Mouse (Mus musculus): ENCODE measurements at regions not wholly inside any gene's neighbourhood (a gene's known extent, or its start where the extent isn't known, plus 50 kb on each side); places are given as distances from the start of the nearest gene placed in this dataset.

DNA sequence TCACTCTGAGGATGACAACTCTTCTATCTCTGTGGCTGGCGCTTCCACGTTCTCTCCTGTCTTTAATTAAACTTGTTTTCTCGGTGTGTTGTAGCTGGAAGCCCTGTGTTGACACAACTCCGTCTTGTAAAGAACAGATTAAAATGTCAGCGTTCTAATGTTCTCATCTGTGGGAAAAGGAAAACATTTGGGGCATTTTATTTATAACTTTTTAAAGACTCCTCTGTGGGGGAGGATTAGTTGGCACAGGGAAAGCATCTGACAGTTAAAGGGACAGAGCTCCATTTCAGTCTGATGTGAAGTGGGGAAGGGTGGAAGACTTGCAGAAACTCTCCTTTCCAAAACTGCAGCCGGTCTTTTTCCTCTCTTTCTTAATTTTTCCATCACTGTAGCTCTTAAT is 388.1 kb upstream of the Pmfbp1 start:
- Histone ChIP-seq H3K4me2 (ENCODE audit: low read depth) (no peak overlapping the region), H3K36me3 (ENCODE audit: control insufficient read depth, insufficient read depth, low read length) (no peaks in the 10 kb centered on the region), H3K27ac (ENCODE audit: low read depth, low read length) (no peak overlapping the region), H3K4me1 (ENCODE audit: control insufficient read depth, insufficient read depth, low read length) (peaks cover 8% of the 10 kb centered on the region; the same call in 1 of the 2 replicates), H3K27me3 (ENCODE audit: control insufficient read depth, insufficient read depth, low read length) (no peaks in the 10 kb centered on the region), H3K9me3 (ENCODE audit: control insufficient read depth, low read length) (no peaks in the 10 kb centered on the region), H3K9ac (ENCODE audit: low read length) (no peak overlapping the region), H3K4me3 (ENCODE audit: low read depth, low read length) (no peak overlapping the region)
- DNase-seq (ENCODE audit: low spot score): no peak
- 54% methylated on average over 6 of the region's 6 CpGs for WGBS
- ATAC-seq (ENCODE audit: insufficient read depth, low FRiP score, low TSS enrichment): no peak

DNA sequence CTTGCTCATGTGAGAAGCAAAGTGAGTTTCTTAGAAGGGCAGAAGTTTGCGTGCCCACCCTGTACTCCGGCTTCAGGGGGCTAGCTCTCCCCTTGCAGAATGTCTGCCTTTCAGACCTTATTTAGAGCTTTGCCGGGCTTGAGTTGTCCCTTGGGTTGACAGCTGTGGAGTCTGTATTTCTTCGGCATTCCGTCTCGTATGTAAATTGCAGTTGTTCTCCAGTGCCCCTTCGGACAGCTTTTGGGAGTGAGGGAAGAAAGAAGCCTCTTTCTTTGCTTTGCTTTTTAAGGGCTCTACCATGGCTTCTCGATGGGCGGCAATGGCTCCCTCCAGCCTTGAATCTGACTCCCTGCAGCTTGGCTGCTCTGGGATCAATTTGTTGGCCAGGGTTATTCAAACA is 386.9 kb upstream of the Pmfbp1 start:
- Histone ChIP-seq H3K4me1 (ENCODE audit: control insufficient read depth, insufficient read depth, low read length) (peaks cover 8% of the 10 kb centered on the region; the same call in 1 of the 2 replicates), H3K4me2 (ENCODE audit: low read depth) (no peak overlapping the region), H3K9ac (ENCODE audit: low read length) (no peak overlapping the region), H3K27ac (ENCODE audit: low read depth, low read length) (no peak overlapping the region), H3K27me3 (ENCODE audit: control insufficient read depth, insufficient read depth, low read length) (no peaks in the 10 kb centered on the region), H3K9me3 (ENCODE audit: control insufficient read depth, low read length) (no peaks in the 10 kb centered on the region), H3K36me3 (ENCODE audit: control insufficient read depth, insufficient read depth, low read length) (no peaks in the 10 kb centered on the region), H3K4me3 (ENCODE audit: low read depth, low read length) (no peak overlapping the region)
- no peak for DNase-seq (ENCODE audit: low spot score)
- WGBS: 43% methylated on average over 9 of the region's 9 CpGs
- no peak for ATAC-seq (ENCODE audit: insufficient read depth, low FRiP score, low TSS enrichment)

DNA sequence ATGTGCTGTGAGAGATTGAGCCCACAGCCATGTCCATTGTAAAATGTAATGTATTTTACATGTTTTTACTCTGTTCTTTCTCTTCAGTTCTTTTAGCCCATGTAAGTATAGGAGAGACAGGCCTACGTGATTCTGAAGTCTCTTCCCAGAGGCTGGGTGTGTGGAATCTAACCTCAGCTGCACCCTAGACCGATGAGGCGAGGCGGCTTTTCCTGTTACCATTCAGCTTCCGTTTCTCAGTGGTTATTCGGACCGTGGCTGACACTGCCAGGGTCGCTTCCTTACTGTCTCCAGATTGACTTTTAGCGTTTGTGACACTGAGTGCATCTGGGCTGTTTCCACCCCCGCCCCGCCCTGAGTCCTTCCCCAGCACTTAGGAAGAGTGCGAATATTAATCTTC is 386.1 kb upstream of the Pmfbp1 start:
- no peaks in the 10 kb centered on the region for H3K36me3 ChIP-seq (ENCODE audit: control insufficient read depth, insufficient read depth, low read length)

DNA sequence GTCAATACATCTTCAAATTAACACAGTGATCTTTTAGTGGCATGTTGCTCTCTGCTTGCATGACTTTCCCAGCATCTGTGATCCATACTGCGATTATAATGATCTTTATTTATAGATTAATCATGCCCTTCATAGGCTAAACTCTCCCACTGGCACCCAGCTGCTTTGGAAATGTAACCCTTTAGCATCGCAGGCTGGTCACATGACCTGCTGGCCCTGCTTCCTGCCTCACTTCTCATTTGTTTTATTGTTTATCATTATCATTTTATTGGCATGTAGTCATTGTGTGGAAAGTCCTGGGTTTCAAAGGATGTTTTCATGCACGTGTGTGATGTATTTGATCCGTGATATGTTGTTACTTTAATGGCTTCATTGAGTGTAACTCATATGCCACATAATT is 384.4 kb upstream of the Pmfbp1 start:
- H3K36me3 ChIP-seq (ENCODE audit: control insufficient read depth, insufficient read depth, low read length): no peaks in the 10 kb centered on the region
- ATAC-seq (ENCODE audit: insufficient read depth, low FRiP score, low TSS enrichment) (no peak), DNase-seq (ENCODE audit: low spot score) (no peak)
- H3K4me2 ChIP-seq (ENCODE audit: low read depth): no peak overlapping the region
- no peaks in the 10 kb centered on the region for H3K9me3 ChIP-seq (ENCODE audit: control insufficient read depth, low read length)
- no peak overlapping the region for H3K9ac ChIP-seq (ENCODE audit: low read length)
- 80% methylated on average over 4 of the region's 4 CpGs for WGBS
- peaks cover 8% of the 10 kb centered on the region; the same call in 1 of the 2 replicates for H3K4me1 ChIP-seq (ENCODE audit: control insufficient read depth, insufficient read depth, low read length)
- H3K27me3 ChIP-seq (ENCODE audit: control insufficient read depth, insufficient read depth, low read length): no peaks in the 10 kb centered on the region
- no peak overlapping the region for H3K27ac ChIP-seq (ENCODE audit: low read depth, low read length)
- H3K4me3 ChIP-seq (ENCODE audit: low read depth, low read length): no peak overlapping the region

More for the DNA sequence above, 386.1 kb upstream of the Pmfbp1 start:
- H3K4me1 ChIP-seq (ENCODE audit: control insufficient read depth, insufficient read depth, low read length): peaks cover 8% of the 10 kb centered on the region; the same call in 1 of the 2 replicates
- DNase-seq (ENCODE audit: low spot score) (no peak), ATAC-seq (ENCODE audit: insufficient read depth, low FRiP score, low TSS enrichment) (no peak)
- no peak overlapping the region for H3K9ac ChIP-seq (ENCODE audit: low read length)
- no peak overlapping the region for H3K4me2 ChIP-seq (ENCODE audit: low read depth)
- 60% methylated on average over 12 of the region's 12 CpGs for WGBS
- no peak overlapping the region for H3K4me3 ChIP-seq (ENCODE audit: low read depth, low read length)
- H3K27ac ChIP-seq (ENCODE audit: low read depth, low read length): no peak overlapping the region
- no peaks in the 10 kb centered on the region for H3K9me3 ChIP-seq (ENCODE audit: control insufficient read depth, low read length)
- no peaks in the 10 kb centered on the region for H3K27me3 ChIP-seq (ENCODE audit: control insufficient read depth, insufficient read depth, low read length)

DNA sequence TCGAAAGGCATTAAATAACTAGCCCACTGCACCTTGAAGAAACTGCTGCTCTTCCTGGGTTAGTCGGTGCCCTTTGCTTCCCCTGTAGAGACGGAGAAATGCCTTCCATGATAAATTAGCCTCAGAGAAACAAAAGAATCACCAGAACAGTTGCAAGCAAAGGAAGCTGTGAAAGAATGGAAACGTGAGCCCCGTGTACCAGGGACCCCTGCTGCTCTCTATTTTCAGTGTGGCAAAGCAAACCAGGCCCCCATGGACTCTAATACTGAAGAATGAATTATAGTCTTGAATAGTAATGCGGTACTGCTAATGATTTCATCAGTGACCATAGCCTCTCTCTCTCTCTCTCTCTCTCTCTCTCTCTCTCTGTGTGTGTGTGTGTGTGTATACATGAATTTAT is 372.1 kb upstream of the Pmfbp1 start:
- H3K4me2 ChIP-seq (ENCODE audit: low read depth): no peak overlapping the region

DNA sequence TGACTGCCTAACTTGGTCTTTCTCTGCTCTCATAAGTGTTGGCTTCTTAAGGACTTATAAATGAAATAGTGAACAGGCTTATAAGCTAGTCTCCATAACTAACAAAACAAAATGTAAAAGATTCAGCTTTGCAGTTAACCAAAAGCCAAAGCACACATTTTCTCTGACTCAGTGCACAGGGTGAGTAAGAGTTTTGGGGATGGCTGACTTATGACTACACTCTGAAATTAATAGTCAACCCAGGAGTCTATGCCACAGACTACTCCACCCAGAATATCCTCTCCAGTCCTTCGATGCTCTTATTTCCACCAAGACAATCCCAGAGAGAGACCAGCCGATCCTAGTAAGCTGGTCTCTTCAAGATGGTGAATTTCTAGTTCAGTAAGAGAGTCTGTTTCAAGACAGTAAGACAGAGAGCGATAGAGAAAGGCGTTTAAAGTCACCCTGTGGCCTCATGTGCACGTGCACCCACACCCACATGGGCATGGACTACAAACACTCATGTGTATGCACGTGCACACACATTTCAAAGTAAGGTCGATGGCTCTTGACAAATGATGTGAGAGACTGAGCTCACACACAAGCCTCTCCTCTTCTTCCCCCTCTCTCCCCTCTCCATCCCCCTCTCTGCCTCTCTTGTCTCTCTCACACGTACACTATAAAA is 351.2 kb upstream of the Pmfbp1 start:
- no peak for DNase-seq (ENCODE audit: low spot score)
- 85% methylated on average over 8 of the region's 8 CpGs for WGBS
- H3K27me3 ChIP-seq (ENCODE audit: control insufficient read depth, insufficient read depth, low read length): no peaks in the 10 kb centered on the region

More for the DNA sequence above, 372.1 kb upstream of the Pmfbp1 start:
- 15% methylated on average over 6 of the region's 6 CpGs for WGBS
- ATAC-seq (ENCODE audit: insufficient read depth, low FRiP score, low TSS enrichment) (no peak), DNase-seq (ENCODE audit: low spot score) (peak; percentile 47)
- H3K27ac ChIP-seq (ENCODE audit: low read depth, low read length): no peak overlapping the region
- H3K9ac ChIP-seq (ENCODE audit: low read length): no peak overlapping the region
- no peaks in the 10 kb centered on the region for H3K27me3 ChIP-seq (ENCODE audit: control insufficient read depth, insufficient read depth, low read length)
- no peaks in the 10 kb centered on the region for H3K4me1 ChIP-seq (ENCODE audit: control insufficient read depth, insufficient read depth, low read length)
- H3K9me3 ChIP-seq (ENCODE audit: control insufficient read depth, low read length): no peaks in the 10 kb centered on the region
- no peak overlapping the region for H3K4me3 ChIP-seq (ENCODE audit: low read depth, low read length)
- no peaks in the 10 kb centered on the region for H3K36me3 ChIP-seq (ENCODE audit: control insufficient read depth, insufficient read depth, low read length)

DNA sequence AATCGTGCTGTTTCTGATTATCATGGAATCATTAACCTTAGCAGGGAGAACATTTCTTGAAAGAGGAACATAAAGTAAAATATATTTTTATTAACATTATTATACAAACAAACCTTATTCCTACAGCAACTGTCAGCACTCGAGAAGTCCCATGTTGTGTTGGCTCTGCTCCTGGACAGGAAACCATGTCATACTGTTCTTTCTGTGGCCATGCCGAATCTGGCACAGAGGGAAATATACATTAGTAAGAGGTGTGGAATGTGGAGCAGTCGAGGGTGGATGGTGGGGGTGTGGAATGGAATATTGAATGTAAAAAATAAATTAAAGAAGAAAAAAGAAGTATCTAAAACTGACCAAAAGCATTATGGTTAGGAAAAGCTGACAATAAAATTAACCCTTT is 342.1 kb upstream of the Pmfbp1 start:
- no peaks in the 10 kb centered on the region for H3K27me3 ChIP-seq (ENCODE audit: control insufficient read depth, insufficient read depth, low read length)
- ATAC-seq (ENCODE audit: insufficient read depth, low FRiP score, low TSS enrichment): no peak

More for the DNA sequence above, 351.2 kb upstream of the Pmfbp1 start:
- Histone ChIP-seq H3K9me3 (ENCODE audit: control insufficient read depth, low read length) (no peaks in the 10 kb centered on the region), H3K9ac (ENCODE audit: low read length) (no peak overlapping the region), H3K36me3 (ENCODE audit: control insufficient read depth, insufficient read depth, low read length) (no peaks in the 10 kb centered on the region), H3K4me1 (ENCODE audit: control insufficient read depth, insufficient read depth, low read length) (no peaks in the 10 kb centered on the region), H3K27ac (ENCODE audit: low read depth, low read length) (no peak overlapping the region), H3K4me3 (ENCODE audit: low read depth, low read length) (no peak overlapping the region), H3K4me2 (ENCODE audit: low read depth) (no peak overlapping the region)
- ATAC-seq (ENCODE audit: insufficient read depth, low FRiP score, low TSS enrichment): no peak

DNA sequence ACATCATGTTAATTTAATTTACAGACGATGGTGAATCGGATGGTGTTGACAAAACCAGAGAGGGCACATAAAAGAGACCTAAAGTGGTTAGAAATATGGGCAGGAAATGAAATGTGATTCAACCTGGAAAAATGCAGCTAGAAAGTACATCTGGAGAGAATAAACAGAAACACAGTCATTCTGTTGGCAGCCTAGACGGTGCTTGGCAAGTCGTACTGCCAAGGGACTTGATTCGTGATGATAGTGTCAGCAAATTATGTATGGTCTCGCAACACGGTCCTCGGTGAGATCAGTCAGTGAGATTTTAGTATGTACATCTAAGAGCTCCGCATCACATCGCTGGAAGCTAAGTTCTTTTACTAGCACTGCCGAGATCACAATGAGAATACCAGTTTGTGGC is 338.3 kb upstream of the Pmfbp1 start:
- H3K4me3 ChIP-seq (ENCODE audit: low read depth, low read length): no peak overlapping the region
- H3K4me1 ChIP-seq (ENCODE audit: control insufficient read depth, insufficient read depth, low read length): no peaks in the 10 kb centered on the region
- ATAC-seq (ENCODE audit: insufficient read depth, low FRiP score, low TSS enrichment) (no peak), DNase-seq (ENCODE audit: low spot score) (no peak)
- no peak overlapping the region for H3K9ac ChIP-seq (ENCODE audit: low read length)
- no peaks in the 10 kb centered on the region for H3K27me3 ChIP-seq (ENCODE audit: control insufficient read depth, insufficient read depth, low read length)
- WGBS: 67% methylated on average over 11 of the region's 11 CpGs
- no peak overlapping the region for H3K4me2 ChIP-seq (ENCODE audit: low read depth)
- H3K9me3 ChIP-seq (ENCODE audit: control insufficient read depth, low read length): 0 out of 2 replicates have a peak, but pooled peaks cover 2% of the 10 kb centered on the region
- no peaks in the 10 kb centered on the region for H3K36me3 ChIP-seq (ENCODE audit: control insufficient read depth, insufficient read depth, low read length)
- H3K27ac ChIP-seq (ENCODE audit: low read depth, low read length): no peak overlapping the region

More for the DNA sequence above, 342.1 kb upstream of the Pmfbp1 start:
- Histone ChIP-seq H3K36me3 (ENCODE audit: control insufficient read depth, insufficient read depth, low read length) (no peaks in the 10 kb centered on the region), H3K27ac (ENCODE audit: low read depth, low read length) (no peak overlapping the region), H3K4me1 (ENCODE audit: control insufficient read depth, insufficient read depth, low read length) (no peaks in the 10 kb centered on the region), H3K9me3 (ENCODE audit: control insufficient read depth, low read length) (0 out of 2 replicates have a peak, but pooled peaks cover 2% of the 10 kb centered on the region), H3K4me2 (ENCODE audit: low read depth) (no peak overlapping the region), H3K9ac (ENCODE audit: low read length) (no peak overlapping the region), H3K4me3 (ENCODE audit: low read depth, low read length) (no peak overlapping the region)
- DNase-seq (ENCODE audit: low spot score): no peak
- 92% methylated on average over 4 of the region's 4 CpGs for WGBS

DNA sequence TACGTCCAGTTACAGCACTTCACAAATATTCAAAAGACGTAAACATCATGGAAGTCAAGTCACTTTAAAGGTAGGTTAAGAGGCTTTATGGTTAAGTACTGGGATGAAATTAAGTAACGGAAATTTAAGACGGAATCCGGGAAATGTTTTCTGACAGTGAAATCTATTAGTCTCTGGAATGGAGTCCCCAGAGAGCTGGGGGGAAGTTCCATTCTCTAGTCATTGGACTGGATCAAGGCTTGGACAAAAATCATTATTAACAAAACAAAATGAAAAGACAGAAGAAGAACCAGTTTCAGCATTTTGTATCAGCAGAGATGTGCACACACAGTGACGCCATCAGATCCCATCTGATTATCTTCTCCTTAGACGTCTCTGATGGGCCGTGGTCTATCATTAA is 337.8 kb upstream of the Pmfbp1 start:
- ATAC-seq (ENCODE audit: insufficient read depth, low FRiP score, low TSS enrichment): no peak
- H3K27ac ChIP-seq (ENCODE audit: low read depth, low read length): no peak overlapping the region
- DNase-seq (ENCODE audit: low spot score): no peak
- no peak overlapping the region for H3K4me2 ChIP-seq (ENCODE audit: low read depth)
- H3K27me3 ChIP-seq (ENCODE audit: control insufficient read depth, insufficient read depth, low read length): no peaks in the 10 kb centered on the region
- no peak overlapping the region for H3K9ac ChIP-seq (ENCODE audit: low read length)
- 80% methylated on average over 8 of the region's 8 CpGs for WGBS
- H3K9me3 ChIP-seq (ENCODE audit: control insufficient read depth, low read length): 0 out of 2 replicates have a peak, but pooled peaks cover 2% of the 10 kb centered on the region
- H3K4me3 ChIP-seq (ENCODE audit: low read depth, low read length): no peak overlapping the region
- no peaks in the 10 kb centered on the region for H3K4me1 ChIP-seq (ENCODE audit: control insufficient read depth, insufficient read depth, low read length)
- H3K36me3 ChIP-seq (ENCODE audit: control insufficient read depth, insufficient read depth, low read length): no peaks in the 10 kb centered on the region
